Mouse (Mus musculus) lung, postnatal 10 days (tissue): ENCODE measurements around the gene Hnrnpl.

Experiments
- DNase-seq: peaks from one replicate; pipeline ENCODE4 v3.0.0; 2021

Gene Hnrnpl

GRCm38 (mm10) chr7:28812949-28813348, 4.6 kb downstream of the Hnrnpl start:
- DNase-seq: peak; percentile 40

- DNase-seq: no peak
Measured at GRCm38 (mm10) chr7:28814306-28815034, 6.1 kb downstream of the Hnrnpl start.

DNA sequence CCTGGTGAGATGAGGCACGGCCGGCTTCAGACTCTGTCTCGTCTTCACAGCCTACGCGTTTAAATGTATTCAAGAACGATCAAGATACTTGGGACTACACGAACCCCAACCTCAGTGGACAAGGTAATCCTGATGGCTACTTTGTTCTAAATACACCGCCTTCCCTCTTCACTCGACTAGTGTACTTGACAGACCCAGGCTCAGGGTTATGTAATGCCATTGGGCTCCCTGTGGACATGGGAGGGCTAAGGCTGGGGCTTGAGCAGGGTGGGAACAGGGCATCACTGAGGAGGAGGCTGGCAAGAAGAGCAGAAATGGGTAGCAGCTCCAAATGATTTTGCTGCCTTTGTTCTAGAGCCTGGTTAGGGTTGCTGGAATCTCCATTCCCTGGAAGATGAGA, 6.9 kb downstream of the Hnrnpl start:
- no peak for DNase-seq

- DNase-seq: peak; percentile 34
Measured at GRCm38 (mm10) chr7:28816201-28816600, 7.9 kb downstream of the Hnrnpl start.

- no peak for DNase-seq
Measured at GRCm38 (mm10) chr7:28816920-28817319, 8.6 kb downstream of the Hnrnpl start.

DNA sequence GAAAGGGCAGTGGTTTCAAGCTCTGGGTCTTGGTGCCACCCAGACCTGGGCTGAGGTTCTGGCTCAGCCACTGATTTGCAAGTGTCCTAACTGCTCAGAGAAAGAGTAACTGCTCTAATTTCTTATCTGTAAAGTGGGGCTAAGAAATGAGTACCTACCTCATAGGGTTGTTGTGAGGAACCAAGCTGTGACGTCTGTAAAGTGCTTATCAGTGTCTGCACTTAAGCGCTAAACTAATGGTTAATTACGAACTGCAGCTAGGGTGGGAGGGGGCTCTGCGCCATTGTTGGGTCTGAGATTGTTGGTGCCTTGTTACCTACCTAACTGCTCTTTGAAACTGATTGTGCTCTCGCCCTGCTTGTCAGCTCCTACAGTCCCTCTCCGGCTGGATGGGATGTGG, 9.2 kb downstream of the Hnrnpl start:
- DNase-seq: no peak

GRCm38 (mm10) chr7:28817957-28818356, 9.6 kb downstream of the Hnrnpl start:
- DNase-seq: no peak

DNA sequence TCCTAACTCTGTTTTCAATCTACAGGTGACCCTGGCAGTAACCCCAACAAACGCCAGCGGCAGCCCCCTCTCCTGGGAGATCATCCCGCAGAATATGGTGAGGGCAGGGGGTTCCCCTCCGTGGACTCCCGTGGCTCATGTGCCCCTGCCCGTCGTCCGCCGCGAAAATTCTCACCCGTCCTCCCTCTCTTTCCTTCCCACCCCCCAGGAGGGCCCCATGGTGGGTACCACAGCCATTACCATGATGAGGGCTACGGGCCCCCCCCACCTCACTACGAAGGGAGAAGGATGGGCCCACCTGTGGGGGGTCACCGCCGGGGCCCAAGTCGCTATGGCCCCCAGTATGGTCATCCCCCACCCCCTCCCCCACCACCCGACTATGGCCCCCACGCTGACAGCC, 10.1 kb downstream of the Hnrnpl start:
- DNase-seq: no peak

DNA sequence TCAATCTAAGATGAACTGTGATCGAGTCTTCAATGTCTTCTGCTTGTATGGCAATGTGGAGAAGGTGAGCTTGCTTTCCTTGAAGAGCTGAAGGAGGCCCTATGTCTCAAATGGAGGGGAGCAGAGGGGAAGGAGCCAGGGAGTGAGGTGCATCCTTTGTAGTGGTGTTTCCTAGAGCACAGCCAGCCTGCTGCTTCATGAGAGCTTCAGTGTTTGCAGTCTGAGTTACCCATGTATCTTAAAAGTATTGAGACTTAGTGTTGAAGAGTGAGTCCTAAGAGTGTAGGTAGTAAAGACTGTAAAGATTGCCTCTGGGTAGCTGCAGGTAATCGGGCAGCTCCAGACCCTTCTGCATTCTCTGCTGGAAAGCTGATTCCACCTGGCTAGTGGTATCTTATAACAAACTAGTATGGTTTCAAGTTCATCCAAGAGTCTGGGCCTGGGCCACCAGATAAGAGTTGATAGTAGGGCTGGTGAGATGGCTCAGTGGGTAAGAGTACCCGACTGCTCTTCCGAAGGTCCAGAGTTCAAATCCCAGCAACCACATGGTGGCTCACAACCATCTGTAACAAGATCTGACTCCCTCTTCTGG, 10.6 kb downstream of the Hnrnpl start:
- no peak for DNase-seq

- no peak for DNase-seq
Measured at GRCm38 (mm10) chr7:28819571-28819970, 11.2 kb downstream of the Hnrnpl start.

DNA sequence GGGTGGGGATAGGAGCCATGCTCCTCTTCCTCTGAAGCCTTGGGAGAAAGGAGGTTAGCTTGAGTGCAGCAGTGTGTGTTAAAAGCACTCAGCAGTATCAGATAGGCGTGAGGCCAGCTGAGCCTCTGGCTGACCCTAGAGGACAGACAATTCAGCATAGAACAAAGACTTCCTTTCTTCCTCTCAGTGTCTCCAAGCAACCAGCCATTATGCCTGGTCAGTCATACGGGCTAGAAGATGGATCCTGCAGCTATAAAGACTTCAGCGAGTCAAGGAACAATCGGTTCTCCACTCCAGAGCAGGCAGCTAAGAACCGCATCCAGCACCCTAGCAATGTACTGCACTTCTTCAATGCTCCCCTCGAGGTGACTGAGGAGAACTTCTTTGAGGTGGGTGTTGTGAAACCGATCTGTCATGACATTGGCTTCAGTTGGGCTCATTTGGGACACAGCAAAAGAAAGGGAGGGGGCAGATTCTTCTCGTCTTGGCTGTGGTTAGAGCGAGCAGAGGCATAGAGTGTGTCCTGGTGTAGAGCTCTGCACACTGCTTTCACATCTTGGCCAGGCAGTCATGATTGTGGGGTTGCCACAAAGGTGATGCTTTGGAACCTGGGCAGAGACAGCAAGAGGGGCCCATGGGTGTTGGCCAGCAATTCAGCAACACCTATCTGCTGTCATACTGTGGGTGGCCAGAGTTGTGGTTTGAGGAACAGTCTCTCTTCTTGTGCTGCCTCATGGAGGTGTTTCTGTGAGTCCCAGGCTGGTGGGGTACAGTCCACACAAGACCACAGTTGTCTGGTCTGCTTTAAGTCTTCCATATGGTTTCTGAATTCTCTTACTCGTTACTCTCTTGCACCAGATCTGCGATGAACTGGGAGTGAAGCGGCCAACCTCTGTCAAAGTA, 12.3 kb downstream of the Hnrnpl start:
- peak; percentile 75 for DNase-seq

DNA sequence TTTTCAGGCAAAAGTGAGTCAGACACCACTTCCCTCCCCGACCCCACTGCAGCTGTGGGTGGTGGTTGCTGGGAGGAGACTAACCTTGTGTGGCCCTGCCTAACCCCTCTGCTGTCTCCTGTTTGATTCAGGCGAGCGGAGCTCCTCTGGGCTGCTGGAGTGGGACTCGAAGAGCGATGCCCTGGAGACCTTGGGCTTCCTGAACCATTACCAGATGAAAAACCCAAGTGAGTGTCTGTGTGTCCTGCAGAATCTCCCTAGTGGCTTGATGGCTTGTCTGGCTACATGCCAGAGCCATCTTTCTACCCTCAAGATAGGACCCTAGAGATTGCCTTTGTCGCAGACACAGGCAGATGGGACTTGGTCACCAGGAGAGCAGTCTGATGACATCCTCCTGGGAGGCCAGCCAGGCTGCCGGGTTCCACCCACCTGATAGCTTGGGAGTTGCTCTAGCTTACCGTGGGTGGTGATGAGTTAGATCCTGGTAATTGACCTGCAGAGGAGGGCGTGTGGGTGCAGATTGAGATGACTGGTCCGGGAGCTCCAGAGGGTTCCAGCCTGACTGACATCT, 13.0 kb downstream of the Hnrnpl start:
- peak; percentile 42 for DNase-seq

- DNase-seq: no peak
Measured at GRCm38 (mm10) chr7:28822556-28822955, 14.2 kb downstream of the Hnrnpl start.

DNA sequence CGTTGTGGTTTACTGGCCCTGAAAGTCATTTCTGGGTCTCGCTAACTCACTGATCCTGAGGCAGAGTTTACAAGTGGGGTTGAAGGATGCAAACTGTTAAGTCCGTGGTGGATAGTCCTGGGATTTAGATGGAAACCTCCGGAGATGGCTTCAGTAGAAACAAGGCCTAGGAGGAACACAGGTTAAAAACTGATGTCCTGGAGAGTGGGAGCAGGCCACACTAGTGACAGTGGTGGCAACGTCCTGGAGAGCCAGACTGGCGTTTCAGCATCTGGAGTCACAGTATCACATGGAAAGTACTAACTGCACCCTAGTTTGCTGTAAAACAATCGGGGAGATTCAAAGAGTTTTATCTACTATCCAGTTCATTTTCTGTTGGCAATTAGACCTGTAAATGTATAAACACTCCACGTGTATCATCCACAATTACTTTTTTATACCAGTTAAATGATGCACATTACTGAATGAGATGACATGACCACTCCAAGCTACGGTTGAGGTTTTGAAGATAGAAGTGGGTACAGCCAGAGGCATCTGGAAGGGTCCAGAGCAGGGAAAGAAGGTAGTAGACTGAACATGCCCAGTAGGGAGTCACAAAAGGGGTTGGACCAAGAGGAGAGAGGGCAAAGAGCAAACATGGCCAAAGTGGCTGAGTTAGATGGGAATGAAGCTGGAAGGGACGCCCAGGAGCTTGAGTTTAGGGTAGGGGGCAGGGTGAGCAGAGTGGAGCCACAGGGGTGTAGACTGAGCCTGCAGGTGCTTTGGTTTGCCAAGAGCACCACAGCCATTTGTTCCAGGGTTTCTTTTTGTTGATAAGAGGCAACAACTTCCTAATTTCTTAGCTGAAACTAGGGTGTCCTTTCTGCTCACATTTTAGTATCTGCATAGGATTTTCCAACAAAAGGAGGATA, 14.9 kb downstream of the Hnrnpl start:
- no peak for DNase-seq

DNA sequence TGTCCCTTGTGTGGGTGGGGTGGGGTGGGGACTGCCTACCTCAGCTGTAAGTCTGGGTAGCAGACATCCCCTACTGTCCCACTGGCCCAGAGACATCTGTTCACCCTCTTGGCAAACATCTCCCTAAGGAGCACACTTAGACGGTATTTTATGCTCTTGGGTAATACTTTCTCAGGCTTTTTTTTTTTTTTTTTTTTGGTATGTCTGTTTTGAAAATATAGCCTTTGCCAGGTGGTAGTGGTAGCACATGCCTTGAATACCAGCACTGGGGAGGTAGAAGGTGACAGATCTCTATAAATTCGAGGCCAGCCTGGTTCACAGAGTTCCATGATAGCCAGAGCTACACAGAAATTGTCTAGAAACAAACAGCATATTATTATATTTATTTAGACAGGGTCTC, 15.6 kb downstream of the Hnrnpl start:
- no peak for DNase-seq

DNA sequence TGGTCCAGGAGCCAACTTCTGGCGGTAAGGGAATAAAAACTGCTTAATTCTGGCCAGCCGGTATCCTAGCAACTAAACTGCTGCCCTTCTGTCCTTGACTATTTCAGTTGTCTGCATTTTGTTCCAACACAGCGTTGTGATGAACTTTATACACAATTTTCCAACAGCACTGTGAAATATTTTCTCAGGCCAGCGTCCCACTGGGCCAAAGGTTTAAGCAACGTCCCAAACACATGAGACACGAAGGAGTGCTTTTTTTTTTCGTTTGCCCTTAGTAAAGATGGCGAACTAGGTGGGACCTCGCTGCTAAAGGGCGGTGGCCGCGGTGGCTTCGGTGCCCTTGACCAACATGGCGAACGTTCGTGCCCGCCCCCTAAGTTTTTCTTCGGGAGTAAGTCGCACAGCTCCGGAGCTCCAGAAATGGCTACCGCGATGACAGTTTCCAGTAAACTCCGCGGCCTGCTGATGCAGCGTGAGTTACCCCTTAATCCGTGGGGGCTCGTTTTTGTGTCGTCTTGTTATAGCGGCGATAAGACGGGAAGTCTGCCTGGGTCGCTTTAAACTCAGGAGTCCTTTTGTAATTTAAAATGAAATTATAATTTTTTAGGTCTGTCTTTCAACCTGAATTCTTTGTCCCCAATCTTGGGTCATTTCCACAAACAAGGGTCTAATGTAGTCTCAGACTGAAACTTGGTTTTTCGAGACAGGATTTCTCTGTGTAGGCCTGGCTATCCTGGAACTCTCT, 16.8 kb downstream of the Hnrnpl start, which contains the start of gene Ech1:
Gene Ech1 (plus strand): TSS at position 277 of the 745 bp plus-strand sequence.
- peak; percentile 96 for DNase-seq

DNA sequence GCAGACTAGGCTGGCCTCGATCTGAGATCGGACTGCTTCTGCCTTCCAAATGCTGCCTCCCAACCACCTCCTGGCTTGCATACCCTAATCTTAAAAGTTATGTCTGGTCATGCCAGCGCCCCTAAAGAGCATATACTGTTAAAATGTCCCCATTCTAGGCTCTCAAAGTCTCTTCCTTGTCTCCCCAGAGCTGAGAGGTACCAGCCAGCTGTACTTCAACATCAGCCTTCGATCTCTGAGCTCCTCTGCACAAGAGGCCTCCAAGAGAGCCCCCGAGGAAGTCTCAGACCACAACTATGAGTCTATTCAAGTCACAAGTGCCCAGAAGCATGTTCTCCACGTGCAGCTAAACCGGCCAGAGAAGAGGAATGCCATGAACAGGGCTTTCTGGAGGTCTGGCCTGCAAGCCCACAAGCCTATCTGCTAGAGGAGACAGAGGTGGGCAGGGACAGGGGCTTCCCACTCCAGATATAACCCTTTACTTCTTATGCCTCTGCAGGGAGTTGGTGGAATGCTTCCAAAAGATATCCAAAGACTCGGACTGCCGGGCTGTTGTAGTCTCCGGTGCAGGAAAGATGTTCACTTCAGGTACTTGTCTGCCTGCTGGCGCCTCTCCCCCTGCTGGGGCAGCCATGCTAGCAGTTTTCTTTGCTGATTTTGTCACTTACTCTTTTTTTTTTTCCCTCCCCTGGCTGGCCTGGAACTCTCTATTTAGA, 17.5 kb downstream of the Hnrnpl start:
- peak; percentile 48 for DNase-seq

DNA sequence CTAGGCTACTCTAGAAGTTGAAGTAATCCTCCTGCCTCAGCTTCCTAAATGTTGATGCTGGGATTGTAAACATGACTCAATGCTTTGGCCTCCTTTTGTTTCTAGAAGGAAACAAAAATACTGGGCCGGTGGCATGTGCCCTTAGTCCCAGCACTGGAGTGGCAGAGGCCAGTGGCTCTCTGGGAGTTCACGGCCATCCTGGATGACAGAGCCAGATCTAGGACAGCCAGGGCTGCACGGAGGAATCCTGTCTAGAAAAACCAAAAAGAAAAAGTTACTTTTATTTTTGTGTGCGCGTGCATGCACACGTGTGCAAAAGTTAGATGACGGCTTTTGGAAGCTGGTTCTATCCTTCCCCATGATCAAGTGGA, 18.0 kb downstream of the Hnrnpl start:
- no peak for DNase-seq

GRCm38 (mm10) chr7:28827338-28827737, 19.0 kb downstream of the Hnrnpl start:
- DNase-seq: peak; percentile 61

DNA sequence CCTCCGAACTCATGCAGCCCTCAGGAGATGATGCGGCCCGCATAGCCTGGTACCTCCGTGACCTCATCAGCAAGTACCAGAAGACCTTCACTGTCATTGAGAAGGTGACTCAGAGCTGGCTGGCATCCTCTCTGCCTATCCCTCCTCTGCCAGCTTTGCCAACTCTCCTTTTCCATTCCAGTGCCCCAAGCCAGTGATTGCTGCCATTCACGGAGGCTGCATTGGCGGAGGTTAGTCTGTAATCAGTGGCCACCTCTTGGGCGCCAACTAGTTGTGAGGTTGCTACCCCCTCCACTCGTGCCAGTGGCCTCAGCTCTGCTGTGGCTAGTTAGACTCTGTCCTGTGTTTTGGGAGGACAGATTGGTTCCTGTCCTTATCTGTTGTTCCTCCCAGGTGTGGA, 21.5 kb downstream of the Hnrnpl start:
- DNase-seq: no peak

DNA sequence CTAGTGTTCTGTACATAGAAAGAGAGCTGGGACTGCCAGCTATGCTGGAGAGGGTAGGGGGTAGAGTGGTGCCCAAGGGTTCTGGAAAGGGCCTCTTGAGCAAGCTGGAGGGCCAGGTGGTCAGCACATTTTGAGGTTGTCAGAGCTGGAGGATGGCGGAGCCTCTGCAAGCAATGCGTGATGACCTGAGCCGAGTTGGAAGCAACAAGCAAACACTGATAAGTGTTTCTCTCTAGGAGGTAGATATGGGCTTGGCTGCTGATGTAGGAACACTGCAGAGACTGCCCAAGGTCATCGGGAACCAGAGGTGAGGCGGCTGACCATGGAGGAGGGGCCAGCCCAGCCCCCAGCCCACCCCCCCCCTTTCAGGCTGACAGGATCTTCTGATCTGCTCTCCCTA, 22.6 kb downstream of the Hnrnpl start:
- DNase-seq: no peak
